Comparison of ENCODE assay signal across 8 mouse cellular contexts in genomic region chr9:7176618-7177610, GRCm38 (mm10). TPM values are rescaled to one million over a fixed set of nuclear protein-coding genes. Genes with fewer than 3 reads are reported as not detected.
DNase-seq lines count a peak whose midpoint lies in the region; ATAC-seq lines count a peak whose summit lies in the region.

No protein-coding gene starts in this region.

- no peaks in the 10 kb centered on the region for H3K27me3 ChIP-seq in heart, embryonic 14.5 days (ENCODE audit: control insufficient read depth, insufficient read depth, low read length)
- H3K27me3 ChIP-seq in liver, embryonic 11.5 days (replicated peaks; ENCODE audit: control insufficient read depth, insufficient read depth, low read length): no peaks in the 10 kb centered on the region
- H3K27me3 ChIP-seq in splenic B cell, adult 2 months (ENCODE audit: control insufficient read depth, insufficient read depth, low read length, poor library complexity, severe bottlenecking): no peaks in the 10 kb centered on the region

- WGBS in heart, embryonic 14.5 days: 10% methylated on average over 41 of the region's 41 CpGs
- WGBS in liver, embryonic 11.5 days: 14% methylated on average over 41 of the region's 41 CpGs

- H3K27ac ChIP-seq in heart, embryonic 14.5 days (replicated peaks in 1 of 2; ENCODE audit: control insufficient read depth in 1 of 2, insufficient read depth in 1 of 2, low read depth in 2 of 2, low read length in 2 of 2): no peak overlapping the region
- no peak overlapping the region for H3K27ac ChIP-seq in liver, embryonic 11.5 days (ENCODE audit: low read depth, low read length)

- H3K36me3 ChIP-seq in heart, embryonic 14.5 days (ENCODE audit: control insufficient read depth, insufficient read depth, low read length): peaks cover 20% of the 10 kb centered on the region; the same call in 1 of the 2 replicates
- H3K36me3 ChIP-seq in liver, embryonic 11.5 days (ENCODE audit: control insufficient read depth, insufficient read depth, low read length): no peaks in the 10 kb centered on the region
- H3K36me3 ChIP-seq in splenic B cell, adult 2 months (ENCODE audit: control insufficient read depth, insufficient read depth, low read length, poor library complexity, severe bottlenecking): no peaks in the 10 kb centered on the region

- ATAC-seq in heart, embryonic 14.5 days (ENCODE audit: insufficient number of reproducible peaks, insufficient read depth, low FRiP score, low read depth): peak; percentile 86; the same call in 1 of the 2 replicates
- peak; percentile 98 for ATAC-seq in liver, embryonic 11.5 days (replicated peaks; ENCODE audit: low FRiP score)

- peak overlapping the region; percentile 72 for H3K9ac ChIP-seq in heart, embryonic 14.5 days (ENCODE audit: low read length)
- H3K9ac ChIP-seq in liver, embryonic 11.5 days (ENCODE audit: low read depth, low read length): peak overlapping the region; percentile 35

- H3K4me2 ChIP-seq in heart, embryonic 14.5 days (ENCODE audit: low read length): peak overlapping the region; percentile 85
- H3K4me2 ChIP-seq in liver, embryonic 11.5 days: peak overlapping the region; percentile 72

- H3K4me3 ChIP-seq in heart, embryonic 14.5 days (ENCODE audit: control insufficient read depth in 1 of 2, insufficient read depth in 1 of 2, low read depth in 1 of 2, low read length in 2 of 2): peak overlapping the region; percentile 55 to 64
- peak overlapping the region; percentile 59 for H3K4me3 ChIP-seq in liver, embryonic 11.5 days (ENCODE audit: low read depth, low read length)

- peak; percentile 87 to 88 for DNase-seq in B cell, adult 2 months
- peak; percentile 53 for DNase-seq in c-Kit-negative CD71-positive TER-119-positive erythroid progenitor cells, embryonic 14.5 days (ENCODE audit: low read depth, low spot score)
- peak; percentile 56 for DNase-seq in fibroblast of lung, adult 2 months (ENCODE audit: low read depth)
- peak; percentile 93 for DNase-seq in kidney, postnatal 10 days
- peak; percentile 71 for DNase-seq in liver, embryonic 11.5 days (ENCODE audit: low spot score)
- DNase-seq in naive thymus-derived CD4-positive, alpha-beta T cell, adult 2 months (ENCODE audit: low read depth): peak; percentile 92
- DNase-seq in splenic B cell, adult 2 months (ENCODE audit: low read depth, low spot score): peak; percentile 91

- peaks cover 2 to 3% of the 10 kb centered on the region in 2 experiments; a peak in 1 of 4 replicates for H3K4me1 ChIP-seq in heart, embryonic 14.5 days (ENCODE audit: control insufficient read depth in 2 of 2, insufficient read depth in 2 of 2, low read length in 2 of 2)
- H3K4me1 ChIP-seq in liver, embryonic 11.5 days (replicated peaks; ENCODE audit: control insufficient read depth, insufficient read depth, low read length): 0 out of 2 replicates have a peak, but pooled peaks cover 2% of the 10 kb centered on the region

- no peaks in the 10 kb centered on the region for H3K9me3 ChIP-seq in heart, embryonic 14.5 days (ENCODE audit: control insufficient read depth, low read length)
- no peaks in the 10 kb centered on the region for H3K9me3 ChIP-seq in liver, embryonic 11.5 days (ENCODE audit: control insufficient read depth, low read length)

RNA-seq across cellular contexts. Expression of gene Dync2h1, which starts 7.3 kb away (rescaled TPM):
- polyA plus RNA-seq in heart, embryonic 14.5 days (2014; fragmentation: Nextera tagmentation; extraction: Ambion mirVana): 6.3 and 8.6 TPM in 2 replicates
- 8.0 and 8.1 TPM in 2 replicates for polyA plus RNA-seq in liver, embryonic 11.5 days (2014; fragmentation: Nextera tagmentation; extraction: Ambion mirVana)

RNA-seq across cellular contexts. Expression of gene Dcun1d5, which starts 7.4 kb away (rescaled TPM):
- polyA plus RNA-seq in heart, embryonic 14.5 days (2014; fragmentation: Nextera tagmentation; extraction: Ambion mirVana): 91.4 and 105 TPM in 2 replicates
- polyA plus RNA-seq in liver, embryonic 11.5 days (2014; fragmentation: Nextera tagmentation; extraction: Ambion mirVana): 128 and 131 TPM in 2 replicates
